Mouse (Mus musculus) embryonic facial prominence, embryonic 10.5 days (tissue): Measurements from ENCODE around the gene Prkch. TPM values are rescaled to one million over a fixed set of nuclear protein-coding genes. Genes with fewer than 3 reads are reported as not detected.
A peak's percentile ranks its signal among the peaks of the same experiment; 100 is the strongest.

ENCODE experiments used
- DNase-seq: peaks from one replicate; pipeline ENCODE4 v3.0.0-alpha.2; 2017; ENCODE audit warnings: low spot score
- H3K27ac ChIP-seq: fragments of 300-500 bp; sonication (generic); replicated peaks from 2 replicates; pipeline ENCODE4 v1.5.1; 2016; ENCODE audit warnings: mild to moderate bottlenecking
- H3K27me3 ChIP-seq: fragments of 300-500 bp; sonication (generic); replicated peaks from 2 replicates; pipeline ENCODE4 v1.6.1; 2016; ENCODE audit warnings: low read depth, mild to moderate bottlenecking; ENCODE audit not compliant: poor library complexity, severe bottlenecking
- H3K36me3 ChIP-seq: fragments of 300-500 bp; sonication (generic); replicated peaks from 2 replicates; pipeline ENCODE4 v1.6.1; 2016; ENCODE audit warnings: mild to moderate bottlenecking, moderate library complexity
- H3K4me1 ChIP-seq: fragments of 300-500 bp; sonication (generic); 2 replicates; pipeline ENCODE4 v1.6.1; 2016
- H3K4me3 ChIP-seq: fragments of 300-500 bp; sonication (generic); 2 replicates; pipeline ENCODE4 v1.5.1; 2016; ENCODE audit warnings: mild to moderate bottlenecking, moderate library complexity
- H3K9me3 ChIP-seq: fragments of 300-500 bp; sonication (generic); 2 replicates; pipeline ENCODE4 v1.6.1; 2016; ENCODE audit warnings: mild to moderate bottlenecking
- WGBS: fragments of 180-500 bp; shearing (Covaris S2); methylation state at CpG from one replicate; pipeline ENCODE4 v1.1.7; 2016; 5-methylcytosine and 5-hydroxymethylcytosine counted together
- polyA plus RNA-seq: library from polyadenylated mRNA; unstranded; fragments of >200 nt; fragmentation: Nextera tagmentation; extraction: Ambion mirVana; gene quantifications from 2 replicates; pipeline ENCODE4 v1.2.1, GENCODE M21; 2016

The Prkch gene
- polyA plus RNA-seq, 1 experiment from 2014 or later: 6.7 TPM

DNA sequence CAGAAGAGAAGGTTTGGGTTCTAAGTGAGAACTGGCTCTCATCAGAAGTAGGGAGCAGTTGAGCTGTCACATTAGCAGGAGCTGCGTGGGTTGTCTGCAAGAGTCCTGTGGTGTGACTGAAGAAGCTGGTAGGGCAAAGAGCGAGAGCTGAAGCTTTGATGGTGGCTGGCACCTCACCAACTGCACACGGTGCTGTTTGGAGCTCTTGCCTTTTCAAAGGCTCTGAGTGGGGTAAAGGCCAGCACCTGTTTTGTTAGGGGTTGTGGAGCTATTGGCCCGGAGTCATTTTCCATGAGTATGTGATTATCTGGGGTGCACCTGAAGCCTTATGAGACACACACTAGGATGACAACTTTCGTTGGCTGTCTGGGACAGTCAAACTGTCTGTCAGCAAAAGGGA lies 113.8 kb downstream of the Prkch start:
- DNase-seq: no peak
- Histone ChIP-seq H3K9me3 (no peaks in the 10 kb centered on the region), H3K4me3 (no peak overlapping the region), H3K27ac (no peak overlapping the region), H3K4me1 (peaks cover 6% of the 10 kb centered on the region; the same call in 1 of the 2 replicates), H3K27me3 (no peaks in the 10 kb centered on the region), H3K36me3 (no peaks in the 10 kb centered on the region; the same call in 1 of the 2 replicates)
- 88% methylated on average over 5 of the region's 5 CpGs for whole genome bisulfite sequencing

DNA sequence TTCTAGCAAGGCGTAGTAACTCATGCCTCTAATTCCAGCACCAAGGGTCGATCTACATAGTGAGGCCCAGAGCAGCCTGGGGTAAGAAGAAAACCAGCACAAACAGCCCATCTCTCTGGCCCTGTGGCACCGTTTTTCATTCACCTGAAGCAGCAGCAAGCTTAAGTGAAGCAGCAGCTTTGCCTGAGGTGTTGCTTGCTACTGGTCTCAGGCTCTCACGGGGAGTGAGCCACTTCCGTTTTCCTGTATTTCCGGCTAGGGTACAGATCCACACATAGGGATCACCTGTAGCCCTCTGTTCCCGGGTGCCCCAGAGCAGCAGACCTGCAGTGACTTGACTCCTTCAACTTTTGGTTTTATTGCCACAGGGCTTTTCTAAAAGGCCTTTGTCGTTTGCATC lies 114.2 kb downstream of the Prkch start:
- Histone ChIP-seq H3K4me3 (no peak overlapping the region), H3K4me1 (peaks cover 6% of the 10 kb centered on the region; the same call in 1 of the 2 replicates), H3K36me3 (no peaks in the 10 kb centered on the region; the same call in 1 of the 2 replicates), H3K9me3 (no peaks in the 10 kb centered on the region), H3K27ac (no peak overlapping the region), H3K27me3 (no peaks in the 10 kb centered on the region)
- DNase-seq: no peak
- 78% methylated on average over 8 of the region's 8 CpGs for WGBS

- Histone ChIP-seq H3K27me3 (no peaks in the 10 kb centered on the region), H3K9me3 (no peaks in the 10 kb centered on the region), H3K4me1 (peaks cover 6% of the 10 kb centered on the region; the same call in 1 of the 2 replicates), H3K27ac (no peak overlapping the region), H3K36me3 (no peaks in the 10 kb centered on the region; the same call in 1 of the 2 replicates), H3K4me3 (no peak overlapping the region)
- DNase-seq: no peak
- WGBS: 89% methylated on average over 17 of the region's 17 CpGs
Measured at GRCm38 (mm10) chr12:73699471-73700186, 115.0 kb downstream of the Prkch start.

DNA sequence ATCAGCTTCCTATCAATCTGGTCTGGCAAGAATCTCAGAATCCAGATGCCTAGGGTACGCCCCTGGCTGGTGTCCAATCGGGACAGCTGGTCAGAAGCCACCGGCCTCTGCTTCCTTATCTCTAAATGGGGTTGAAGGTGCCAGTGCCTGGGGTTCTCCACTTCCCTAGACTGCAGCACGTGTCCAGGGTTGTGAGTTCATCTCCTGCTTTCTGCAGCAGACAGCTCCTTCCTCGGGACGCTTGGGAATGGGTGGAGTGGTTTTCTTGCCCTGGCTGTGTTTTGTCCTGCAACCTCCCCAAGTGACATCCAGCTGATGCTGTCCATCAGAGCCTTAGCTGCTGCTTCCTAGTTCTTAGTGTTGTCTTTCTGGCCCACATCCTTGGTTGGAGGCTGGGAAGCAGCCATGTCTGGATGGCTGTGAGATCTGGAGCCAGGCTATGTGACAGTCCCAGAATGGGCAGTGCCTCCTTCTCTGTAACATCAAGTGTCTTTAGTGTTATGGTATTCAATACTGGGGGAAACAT lies 116.0 kb downstream of the Prkch start:
- no peaks in the 10 kb centered on the region; the same call in 1 of the 2 replicates for H3K36me3 ChIP-seq

GRCm38 (mm10) chr12:73701999-73702398 lies 117.4 kb downstream of the Prkch start:
- DNase-seq: no peak
- no peaks in the 10 kb centered on the region for H3K27me3 ChIP-seq
- no peaks in the 10 kb centered on the region for H3K9me3 ChIP-seq
- H3K36me3 ChIP-seq: no peaks in the 10 kb centered on the region; the same call in 1 of the 2 replicates
- no peak overlapping the region for H3K4me3 ChIP-seq
- 89% methylated on average over 3 of the region's 3 CpGs for WGBS
- peaks cover 3% of the 10 kb centered on the region; the same call in 1 of the 2 replicates for H3K4me1 ChIP-seq
- H3K27ac ChIP-seq: no peak overlapping the region

More for the DNA sequence above, 116.0 kb downstream of the Prkch start:
- no peak for DNase-seq
- Histone ChIP-seq H3K27me3 (no peaks in the 10 kb centered on the region), H3K9me3 (no peaks in the 10 kb centered on the region), H3K4me1 (peaks cover 3% of the 10 kb centered on the region; the same call in 1 of the 2 replicates), H3K27ac (no peak overlapping the region), H3K4me3 (no peak overlapping the region)
- 77% methylated on average over 6 of the region's 6 CpGs for WGBS

GRCm38 (mm10) chr12:73704382-73704781 lies 119.8 kb downstream of the Prkch start:
- Histone ChIP-seq H3K4me3 (no peak overlapping the region), H3K4me1 (peaks cover 12% of the 10 kb centered on the region), H3K36me3 (no peaks in the 10 kb centered on the region; the same call in 1 of the 2 replicates), H3K27me3 (no peaks in the 10 kb centered on the region), H3K9me3 (no peaks in the 10 kb centered on the region), H3K27ac (no peak overlapping the region)
- 84% methylated on average over 3 of the region's 3 CpGs for WGBS
- DNase-seq: no peak

- 50% methylated on average over 7 of the region's 7 CpGs for WGBS
- DNase-seq: peak; percentile 61
Measured at GRCm38 (mm10) chr12:73705097-73705690, 120.6 kb downstream of the Prkch start.

GRCm38 (mm10) chr12:73708498-73708897 lies 123.9 kb downstream of the Prkch start:
- Histone ChIP-seq H3K9me3 (no peaks in the 10 kb centered on the region), H3K4me1 (peaks cover 17% of the 10 kb centered on the region), H3K27me3 (no peaks in the 10 kb centered on the region), H3K27ac (peak overlapping the region; percentile 35; the same call in 1 of the 2 replicates), H3K4me3 (no peak overlapping the region), H3K36me3 (no peaks in the 10 kb centered on the region)
- no peak for DNase-seq
- 76% methylated on average over 5 of the region's 5 CpGs for WGBS

More at GRCm38 (mm10) chr12:73705097-73705690, 120.6 kb downstream of the Prkch start:
- no peaks in the 10 kb centered on the region for H3K9me3 ChIP-seq
- peaks cover 9% of the 10 kb centered on the region for H3K4me1 ChIP-seq
- H3K4me3 ChIP-seq: no peak overlapping the region
- no peaks in the 10 kb centered on the region for H3K27me3 ChIP-seq
- H3K27ac ChIP-seq: no peak overlapping the region
- no peaks in the 10 kb centered on the region; the same call in 1 of the 2 replicates for H3K36me3 ChIP-seq

DNA sequence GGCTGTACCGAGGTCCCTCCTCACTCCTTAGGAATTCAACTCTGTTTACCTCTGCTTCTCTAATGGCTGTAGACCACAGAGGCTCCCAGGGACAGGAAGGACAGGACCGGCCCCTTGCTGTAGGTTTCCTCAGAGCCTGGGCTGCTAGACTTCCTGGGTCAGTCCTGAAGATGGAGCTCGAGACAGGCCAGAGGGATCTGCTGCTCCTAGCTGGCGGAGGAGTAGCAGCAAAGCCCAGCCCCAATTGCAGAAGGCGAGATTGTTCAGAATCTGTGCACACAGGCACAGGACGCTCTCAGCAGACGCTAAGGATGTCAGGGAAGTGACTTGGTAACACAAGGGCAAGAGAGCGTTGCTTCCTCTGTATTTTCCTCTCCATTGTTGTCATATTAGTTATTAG lies 124.3 kb downstream of the Prkch start:
- Histone ChIP-seq H3K27me3 (no peaks in the 10 kb centered on the region), H3K27ac (0 out of 2 replicates have a peak overlapping the region, but pooled peaks have one; percentile 30), H3K4me3 (no peak overlapping the region), H3K36me3 (no peaks in the 10 kb centered on the region), H3K9me3 (no peaks in the 10 kb centered on the region), H3K4me1 (peaks cover 17% of the 10 kb centered on the region)
- peak; percentile 60 for DNase-seq
- 30% methylated on average over 8 of the region's 8 CpGs for WGBS

DNA sequence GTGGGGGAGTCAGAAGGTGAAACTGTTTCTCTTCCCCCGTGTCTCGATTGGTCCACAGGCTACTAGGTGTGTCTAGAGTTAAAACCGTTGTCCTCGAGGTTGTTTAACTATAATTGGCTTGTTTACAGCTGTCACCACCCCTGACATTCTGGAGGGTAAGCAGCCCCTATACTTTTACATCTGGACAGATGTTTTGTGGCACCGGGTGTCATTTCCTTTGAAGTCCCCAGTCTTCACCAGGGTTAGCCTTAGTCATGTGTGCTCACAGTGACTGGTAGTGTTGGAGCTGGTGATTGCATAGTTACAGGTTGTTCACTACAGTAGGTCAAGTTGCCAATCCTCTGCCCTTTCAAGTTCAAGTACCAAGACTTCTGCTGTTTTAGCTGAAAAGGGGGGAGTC lies 126.2 kb downstream of the Prkch start:
- WGBS: 79% methylated on average over 5 of the region's 5 CpGs
- Histone ChIP-seq H3K27me3 (no peaks in the 10 kb centered on the region), H3K4me1 (peaks cover 17% of the 10 kb centered on the region), H3K36me3 (no peaks in the 10 kb centered on the region), H3K9me3 (no peaks in the 10 kb centered on the region), H3K27ac (no peak overlapping the region), H3K4me3 (no peak overlapping the region)
- no peak for DNase-seq

DNA sequence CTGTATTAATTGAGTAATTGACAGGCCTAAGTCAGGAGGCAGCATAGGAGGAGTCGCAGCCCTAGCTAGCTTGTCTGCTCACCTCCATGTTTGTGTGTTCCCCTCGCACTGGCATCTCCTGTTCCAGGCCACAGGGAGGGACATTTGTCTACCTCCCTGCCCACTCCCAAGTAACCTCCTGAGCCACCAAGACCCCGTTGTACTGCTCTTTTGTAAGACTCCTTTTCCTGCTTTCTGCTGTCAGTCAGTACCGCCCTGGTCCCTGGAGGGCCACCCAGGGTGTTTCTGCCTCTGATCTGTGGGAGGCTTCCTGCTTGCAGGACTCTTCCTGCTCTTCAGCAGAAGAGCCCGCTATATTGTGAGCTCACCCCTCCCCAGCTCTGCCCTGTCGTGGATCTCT lies 127.5 kb downstream of the Prkch start:
- Histone ChIP-seq H3K4me1 (peaks cover 17% of the 10 kb centered on the region), H3K36me3 (no peaks in the 10 kb centered on the region), H3K27ac (no peak overlapping the region), H3K4me3 (no peak overlapping the region), H3K27me3 (no peaks in the 10 kb centered on the region), H3K9me3 (no peaks in the 10 kb centered on the region)
- DNase-seq: no peak
- 41% methylated on average over 6 of the region's 6 CpGs for WGBS

DNA sequence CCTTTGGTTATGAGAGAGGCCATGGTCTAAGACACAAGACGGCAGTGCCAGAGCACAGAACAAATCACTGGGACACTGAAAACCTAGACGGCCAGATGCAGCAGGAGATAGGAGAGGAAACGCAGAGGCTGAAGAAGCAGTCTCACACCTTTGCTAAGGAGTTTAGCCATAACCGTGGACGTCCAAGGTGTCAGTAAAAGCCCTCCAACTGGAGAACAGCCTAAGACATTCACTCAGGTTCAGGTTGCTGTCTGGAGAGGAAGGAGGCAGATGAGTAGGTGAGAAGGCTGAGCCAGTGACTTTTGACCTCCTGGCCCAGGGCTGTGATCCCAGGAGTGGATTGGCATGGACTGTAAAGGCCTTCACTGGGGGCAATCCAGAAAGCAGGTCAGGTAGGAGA lies 130.0 kb downstream of the Prkch start:
- WGBS: 89% methylated on average over 5 of the region's 5 CpGs
- H3K4me3 ChIP-seq: no peak overlapping the region

More for the DNA sequence above, 130.0 kb downstream of the Prkch start:
- Histone ChIP-seq H3K9me3 (no peaks in the 10 kb centered on the region), H3K27me3 (no peaks in the 10 kb centered on the region), H3K4me1 (peaks cover 8% of the 10 kb centered on the region), H3K27ac (no peak overlapping the region), H3K36me3 (no peaks in the 10 kb centered on the region)
- DNase-seq: no peak
